In genomic region chr4:140665760-140666159, GRCm38 (mm10) we compare ENCODE assay signal across 8 mouse cellular contexts. TPM values are rescaled to one million over a fixed set of nuclear protein-coding genes. Genes with fewer than 3 reads are reported as not detected.
DNase-seq lines count a peak whose midpoint lies in the region; ATAC-seq and TF ChIP-seq lines count a peak whose summit lies in the region.
"Had no signal": no experiment of that assay in that cellular context is flagged by ENCODE, and none has a peak within 500 bp of the region (broad histone marks: within the 10 kb centered on the region; RNA-seq: fewer than 3 reads in every experiment).

Gene Arhgef10l (minus strand): TSS chr4:140666012.

- H3K27me3 ChIP-seq in forebrain, embryonic 16.5 days (replicated peaks; ENCODE audit: control insufficient read depth, insufficient read depth, low read length): no peaks in the 10 kb centered on the region
- no peaks in the 10 kb centered on the region for H3K27me3 ChIP-seq in hindbrain, postnatal 0 days (ENCODE audit: insufficient read depth, low read length)
- no peaks in the 10 kb centered on the region for H3K27me3 ChIP-seq in limb, embryonic 10.5 days (ENCODE audit: low read depth, poor library complexity, severe bottlenecking)
- no peaks in the 10 kb centered on the region for H3K27me3 ChIP-seq in neural tube, embryonic 12.5 days (replicated peaks)

- H3K27ac ChIP-seq in forebrain, embryonic 16.5 days (ENCODE audit: low read length): no peak within 1 kb of the TSS
- no peak within 1 kb of the TSS for H3K27ac ChIP-seq in hindbrain, postnatal 0 days
- H3K27ac ChIP-seq in limb, embryonic 10.5 days: peak within 1 kb of the TSS; percentile 6; the same call in 1 of the 2 replicates
- no peak within 1 kb of the TSS for H3K27ac ChIP-seq in neural tube, embryonic 12.5 days
- H3K27ac ChIP-seq: liver, embryonic 14.5 days had no signal

- DNase-seq in Muller cell, postnatal 12 days (ENCODE audit: inconsistent ontology term): peak; percentile 84
- peak; percentile 68 for DNase-seq in adrenal gland, postnatal 25 days
- DNase-seq in hindbrain, postnatal 0 days (ENCODE audit: low spot score): no peak
- no peak for DNase-seq in limb, embryonic 10.5 days (ENCODE audit: low spot score)

- H3K9me3 ChIP-seq in forebrain, embryonic 16.5 days (ENCODE audit: control insufficient read depth, low read length): no peaks in the 10 kb centered on the region
- no peaks in the 10 kb centered on the region for H3K9me3 ChIP-seq in hindbrain, postnatal 0 days (ENCODE audit: low read length)
- no peaks in the 10 kb centered on the region for H3K9me3 ChIP-seq in limb, embryonic 10.5 days (replicated peaks)
- no peaks in the 10 kb centered on the region for H3K9me3 ChIP-seq in neural tube, embryonic 12.5 days

- no peak for ATAC-seq in forebrain, embryonic 16.5 days
- ATAC-seq in hindbrain, postnatal 0 days: 0 out of 2 replicates have a peak, but pooled peaks have one; percentile 24
- ATAC-seq in neural tube, embryonic 12.5 days (ENCODE audit: low FRiP score, low read depth): no peak
- no peak for ATAC-seq in CD4-positive, CD25-positive, alpha-beta regulatory T cell, adult 4 months

- H3K36me3 ChIP-seq in forebrain, embryonic 16.5 days (ENCODE audit: control insufficient read depth, insufficient read depth): no peaks in the 10 kb centered on the region
- no peaks in the 10 kb centered on the region for H3K36me3 ChIP-seq in hindbrain, postnatal 0 days (ENCODE audit: insufficient read depth, low read length)
- H3K36me3 ChIP-seq in limb, embryonic 10.5 days: no peaks in the 10 kb centered on the region
- H3K36me3 ChIP-seq in neural tube, embryonic 12.5 days: no peaks in the 10 kb centered on the region

- H3K9ac ChIP-seq in forebrain, embryonic 16.5 days (replicated peaks; ENCODE audit: low read depth, low read length): no peak within 1 kb of the TSS
- no peak within 1 kb of the TSS for H3K9ac ChIP-seq in hindbrain, postnatal 0 days (replicated peaks; ENCODE audit: low read length)
- H3K9ac ChIP-seq in neural tube, embryonic 12.5 days: no peak within 1 kb of the TSS
- H3K9ac ChIP-seq: liver, embryonic 14.5 days had no signal

- 78% methylated on average over 11 of the region's 11 CpGs for WGBS in forebrain, embryonic 16.5 days
- 58% methylated on average over 11 of the region's 11 CpGs for WGBS in hindbrain, postnatal 0 days
- WGBS in limb, embryonic 10.5 days: 72% methylated on average over 11 of the region's 11 CpGs
- WGBS in neural tube, embryonic 12.5 days: 70% methylated on average over 11 of the region's 11 CpGs

- no peak for TF ChIP-seq CTCF in hindbrain, postnatal 0 days (IDR thresholded peaks at IDR 0.05; ENCODE audit: low read depth)

- H3K4me1 ChIP-seq in forebrain, embryonic 16.5 days (replicated peaks; ENCODE audit: control insufficient read depth, insufficient read depth, low read length): no peaks in the 10 kb centered on the region; the same call in 1 of the 2 replicates
- no peaks in the 10 kb centered on the region for H3K4me1 ChIP-seq in hindbrain, postnatal 0 days (ENCODE audit: insufficient read depth, low read length)
- H3K4me1 ChIP-seq in limb, embryonic 10.5 days: peaks cover 30% of the 10 kb centered on the region
- H3K4me1 ChIP-seq in neural tube, embryonic 12.5 days: peaks cover 14% of the 10 kb centered on the region

- H3K4me3 ChIP-seq in forebrain, embryonic 16.5 days (replicated peaks; ENCODE audit: low read length): no peak within 1 kb of the TSS
- no peak within 1 kb of the TSS for H3K4me3 ChIP-seq in hindbrain, postnatal 0 days (ENCODE audit: low read length)
- no peak within 1 kb of the TSS for H3K4me3 ChIP-seq in limb, embryonic 10.5 days
- no peak within 1 kb of the TSS for H3K4me3 ChIP-seq in neural tube, embryonic 12.5 days

- no peak within 1 kb of the TSS for H3K4me2 ChIP-seq in forebrain, embryonic 16.5 days (ENCODE audit: low read length)
- no peak within 1 kb of the TSS for H3K4me2 ChIP-seq in hindbrain, postnatal 0 days (ENCODE audit: low read depth, low read length)
- H3K4me2 ChIP-seq in neural tube, embryonic 12.5 days (replicated peaks): no peak within 1 kb of the TSS

RNA-seq across cellular contexts. Expression of gene Arhgef10l, which starts in this region (rescaled TPM):
- total RNA-seq in adrenal gland, postnatal 25 days (2021): 10.0 and 16.6 TPM in 2 replicates
- 20.5 and 23.0 TPM in 2 replicates for polyA plus RNA-seq in forebrain, embryonic 16.5 days (2015; fragmentation: Nextera tagmentation; extraction: Ambion mirVana)
- 79.2 and 79.4 TPM in 2 replicates for total RNA-seq in hindbrain, postnatal 0 days (2014; rRNA removed)
- polyA plus RNA-seq in hindbrain, postnatal 0 days (2015; fragmentation: Nextera tagmentation; extraction: Ambion mirVana): 22.5 and 22.6 TPM in 2 replicates
- polyA plus RNA-seq in limb, embryonic 10.5 days (2016; fragmentation: Nextera tagmentation; extraction: Ambion mirVana): 13.2 and 17.1 TPM in 2 replicates
- 35.8 and 38.8 TPM in 2 replicates for polyA plus RNA-seq in neural tube, embryonic 12.5 days (2016; fragmentation: Nextera tagmentation; extraction: Ambion mirVana)
- under 1 TPM in 1 of 2 experiments, not detected in 1; 0.16 TPM for polyA plus RNA-seq in CD4-positive, CD25-positive, alpha-beta regulatory T cell, adult 4 months (2017; shearing (Covaris generic))

Comparison
In these comparisons a context has a peak if more than half of its experiments do, and no peak if none do; other contexts are left out.
1. RNA of gene Arhgef10l (polyA plus RNA-seq): 35.8 to 38.8 TPM in neural tube, embryonic 12.5 days, 20.5 to 23.0 TPM in forebrain, embryonic 16.5 days, 22.5 to 22.6 TPM in hindbrain, postnatal 0 days and 13.2 to 17.1 TPM in limb, embryonic 10.5 days; 0.16 TPM in CD4-positive, CD25-positive, alpha-beta regulatory T cell, adult 4 months; every median in the first group is over 10 times any median in the second.
2. DNase-seq: peak in Muller cell, postnatal 12 days (single experiment) and adrenal gland, postnatal 25 days (single experiment); none in hindbrain, postnatal 0 days (single experiment) and limb, embryonic 10.5 days (single experiment).